In the genomic region with DNA sequence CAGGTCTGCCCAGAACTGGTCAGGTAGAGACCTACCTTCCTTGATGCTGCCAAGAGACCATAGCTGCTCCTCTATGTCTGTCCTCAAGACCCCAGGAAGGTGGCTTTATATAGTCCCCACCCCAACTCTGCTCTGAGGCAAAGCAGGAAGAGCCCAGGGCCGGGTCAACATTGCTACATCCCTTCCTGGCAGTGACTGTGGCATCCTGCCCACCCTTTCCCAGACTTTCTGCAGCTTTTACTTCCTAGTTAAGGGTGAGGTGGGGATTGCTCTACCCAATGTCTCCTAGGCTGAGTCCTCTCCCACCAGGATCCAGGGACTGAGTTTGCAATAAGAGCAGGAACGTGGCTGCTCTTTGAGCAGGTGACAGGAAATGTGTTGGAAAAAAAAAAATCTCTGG, we compare ENCODE assay signal across 12 mouse cellular contexts. TPM values are rescaled to one million over a fixed set of nuclear protein-coding genes. Genes with fewer than 3 reads are reported as not detected.
DNase-seq lines count a peak whose midpoint lies in the region; TF ChIP-seq lines count a peak whose summit lies in the region.
"Had no signal": no experiment of that assay in that cellular context is flagged by ENCODE, and none has a peak within 500 bp of the region (broad histone marks: within the 10 kb centered on the region; RNA-seq: fewer than 3 reads in every experiment).

A gene (minus strand): TSS at position 176 of the 400 bp plus-strand sequence.

- TF ChIP-seq CTCF in kidney, adult 2 months (conservative IDR thresholded peaks at IDR 0.05; ENCODE audit: insufficient read depth, insufficient read length, low read depth, low read length), result no peak

- H3K36me3 ChIP-seq in kidney, adult 2 months (ENCODE audit: control insufficient read depth, insufficient read depth, low read length), result no peaks in the 10 kb centered on the region
- H3K36me3 ChIP-seq in hindbrain, embryonic 10.5 days, result peaks cover 16% of the 10 kb centered on the region
- H3K36me3 ChIP-seq: stomach, embryonic 15.5 days had no signal

- H3K27ac ChIP-seq in kidney, adult 2 months (ENCODE audit: insufficient read depth, low read depth, low read length), result peak within 1 kb of the TSS; percentile 49
- H3K27ac ChIP-seq in hindbrain, embryonic 10.5 days, result no peak within 1 kb of the TSS
- H3K27ac ChIP-seq: kidney, postnatal 0 days; stomach, embryonic 15.5 days had no signal

- intact Hi-C loops in heart, postnatal 36 days (cut with DNase I), result no loop called here

- WGBS in kidney, adult 2 months, result 69% methylated on average over 2 of the region's 2 CpGs
- 66% methylated on average over 2 of the region's 2 CpGs for WGBS in hindbrain, embryonic 10.5 days

- H3K27me3 ChIP-seq in kidney, adult 2 months (replicated peaks; ENCODE audit: control insufficient read depth, insufficient read depth, low read length), result no peaks in the 10 kb centered on the region
- peaks cover 92% of the 10 kb centered on the region for H3K27me3 ChIP-seq in hindbrain, embryonic 10.5 days (ENCODE audit: insufficient read depth, poor library complexity, severe bottlenecking)

- H3K9me3 ChIP-seq in hindbrain, embryonic 10.5 days, result peaks cover 19% of the 10 kb centered on the region
- H3K9me3 ChIP-seq: stomach, embryonic 15.5 days had no signal

- H3K4me3 ChIP-seq in kidney, adult 2 months (ENCODE audit: insufficient read depth, low read depth, low read length), result peak within 1 kb of the TSS; percentile 54
- no peak within 1 kb of the TSS; the same call in 1 of the 2 replicates for H3K4me3 ChIP-seq in hindbrain, embryonic 10.5 days

- no peaks in the 10 kb centered on the region for H3K4me1 ChIP-seq in kidney, adult 2 months (ENCODE audit: control insufficient read depth, insufficient read depth, low read length)
- H3K4me1 ChIP-seq in hindbrain, embryonic 10.5 days (replicated peaks), result peaks cover 35% of the 10 kb centered on the region

- TF ChIP-seq POLR2A in kidney, adult 2 months (IDR thresholded peaks at IDR 0.05; ENCODE audit: low read depth, low read length), result no peak

- no peak for DNase-seq in kidney, adult 2 months
- DNase-seq in kidney, adult 9 months, result no peak
- DNase-seq in adrenal gland, adult 2 months, result peak; percentile 57
- no peak for DNase-seq in gastrocnemius, postnatal 25 days
- DNase-seq in heart, postnatal 36 days, result no peak
- DNase-seq in layer of hippocampus, postnatal 25 days (ENCODE audit: extremely low spot score in 1 of 2, low spot score in 1 of 2), result no peak
- no peak for DNase-seq in testis, postnatal 10 days (ENCODE audit: low spot score)
- DNase-seq in hindbrain, embryonic 10.5 days (ENCODE audit: low spot score), result no peak
- DNase-seq: cerebellum, adult 9-10 months; midbrain, embryonic 14.5 days had no signal

RNA-seq across cellular contexts. Expression of the gene that starts here (rescaled TPM):
- 9.9 and 16.1 TPM in 2 replicates for polyA plus RNA-seq in kidney, adult 2 months (2012; rRNA removed)
- total RNA-seq in adrenal gland, adult 2 months (2021), result 10 to 100 TPM; 23.9 to 45.5 TPM
- 134 and 212 TPM in 2 replicates for polyA plus RNA-seq in adrenal gland, adult 2 months (2012; rRNA removed)
- total RNA-seq in gastrocnemius, postnatal 25 days (2021), result 10 to 100 TPM; 13.4 to 24.9 TPM
- 10 to 100 TPM; 56.1 to 73.6 TPM for total RNA-seq in heart, postnatal 36 days (2021)
- 1 to 10 TPM; 1.1 to 1.4 TPM for total RNA-seq in layer of hippocampus, postnatal 25 days (2021)
- polyA plus RNA-seq in hindbrain, embryonic 10.5 days (2016; fragmentation: Nextera tagmentation; extraction: Ambion mirVana), result not detected in 2 replicates

Comparison
In these comparisons a context has a peak if more than half of its experiments do, and no peak if none do; other contexts are left out.
1. RNA of the gene that starts here (total RNA-seq): 56.1 to 73.6 TPM in heart, postnatal 36 days, 23.9 to 45.5 TPM in adrenal gland, adult 2 months and 13.4 to 24.9 TPM in gastrocnemius, postnatal 25 days; 1.1 to 1.4 TPM in layer of hippocampus, postnatal 25 days; every median in the first group is over 4 times any median in the second.
2. RNA of the gene that starts here (polyA plus RNA-seq): 134 to 212 TPM in adrenal gland, adult 2 months and 9.9 to 16.1 TPM in kidney, adult 2 months; not detected in hindbrain, embryonic 10.5 days; every median in the first group is over 10 times any median in the second.